Mouse (Mus musculus): ENCODE data around the gene Hoxa11. TPM values are rescaled to one million over a fixed set of nuclear protein-coding genes. Genes with fewer than 3 reads are reported as not detected.

Gene Hoxa11
- polyA plus RNA-seq, 1 experiment = not detected

DNA sequence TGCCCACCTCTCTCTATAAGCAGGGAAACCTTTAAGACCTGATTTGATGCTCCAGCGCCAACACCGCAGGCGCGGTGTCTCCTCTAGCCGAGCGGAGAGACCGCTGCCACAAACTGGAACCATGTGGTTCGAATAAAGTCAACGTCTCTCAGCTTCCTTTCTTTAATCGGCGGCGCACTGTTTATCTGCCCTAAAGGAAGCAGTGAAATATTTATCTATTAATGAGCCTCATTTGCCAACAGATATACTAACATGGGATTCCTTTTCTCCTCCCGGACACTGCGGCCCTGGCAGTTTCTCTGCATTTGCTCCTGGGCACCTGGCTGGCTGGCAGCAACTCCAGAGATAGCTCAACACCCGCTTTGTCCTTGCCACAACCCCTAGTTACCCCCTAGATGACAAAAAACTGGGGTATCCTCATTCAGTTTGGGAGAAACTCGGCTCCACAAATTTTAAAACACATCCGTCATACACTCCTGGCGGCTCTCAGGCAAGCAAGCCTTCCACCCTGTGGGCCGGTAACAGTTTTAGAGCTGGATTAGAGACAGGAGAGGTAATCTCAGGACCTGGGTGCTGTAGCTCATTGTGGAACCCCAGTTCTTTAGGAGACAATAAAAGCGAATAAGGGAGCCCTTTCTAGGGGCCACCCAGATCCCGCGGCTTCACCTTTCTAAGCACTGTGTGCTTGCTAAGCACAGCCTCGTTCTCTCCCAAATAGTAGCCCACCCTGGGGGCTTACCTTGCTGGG is 27.5 kb downstream of the Hoxa11 start:
- H3K27ac ChIP-seq (ENCODE audit: insufficient read depth, low read depth, low read length) = no peak overlapping the region
- H3K4me3 ChIP-seq (ENCODE audit: low read depth, low read length) = peak overlapping the region; percentile 56
- WGBS = 17% methylated on average over 23 of the region's 23 CpGs
- TF ChIP-seq CTCF (IDR thresholded peaks at IDR 0.05; ENCODE audit: extremely low read depth, insufficient read length, insufficient replicate concordance, low read depth, low read length) (no peak), POLR2A (IDR thresholded peaks at IDR 0.05; ENCODE audit: low read depth, low read length) (no peak)
- H3K36me3 ChIP-seq (ENCODE audit: control insufficient read depth, insufficient read depth, low read length) = no peaks in the 10 kb centered on the region
- peaks cover 86% of the 10 kb centered on the region for H3K27me3 ChIP-seq (ENCODE audit: control insufficient read depth, insufficient read depth, low read length)
- peaks cover 10% of the 10 kb centered on the region for H3K4me1 ChIP-seq (ENCODE audit: control insufficient read depth, insufficient read depth, insufficient read length, low read length)

DNA sequence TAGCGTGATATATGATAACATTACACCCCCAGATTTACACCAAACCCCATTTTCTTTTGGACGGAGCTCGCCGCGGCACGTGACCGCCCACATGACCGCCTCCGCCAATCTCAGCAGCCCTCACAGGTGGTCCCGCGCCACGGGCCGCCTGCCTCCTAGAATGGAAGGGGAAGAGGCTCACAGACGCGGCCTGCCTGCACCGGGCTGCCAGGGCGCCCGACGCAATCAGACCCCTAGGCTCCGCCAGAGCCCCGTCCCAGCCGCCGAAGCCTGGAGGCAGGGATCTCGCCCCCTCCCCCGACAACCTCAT is 28.2 kb downstream of the Hoxa11 start:
- peaks cover 16% of the 10 kb centered on the region for H3K4me1 ChIP-seq (ENCODE audit: control insufficient read depth, insufficient read depth, insufficient read length, low read length)
- H3K27me3 ChIP-seq (ENCODE audit: control insufficient read depth, insufficient read depth, low read length) = peaks cover 88% of the 10 kb centered on the region
- 2% methylated on average over 25 of the region's 25 CpGs for WGBS
- H3K4me3 ChIP-seq (ENCODE audit: low read depth, low read length) = peak overlapping the region; percentile 56
- no peaks in the 10 kb centered on the region for H3K36me3 ChIP-seq (ENCODE audit: control insufficient read depth, insufficient read depth, low read length)
- no peak overlapping the region for H3K27ac ChIP-seq (ENCODE audit: insufficient read depth, low read depth, low read length)
- TF ChIP-seq CTCF (IDR thresholded peaks at IDR 0.05; ENCODE audit: extremely low read depth, insufficient read length, insufficient replicate concordance, low read depth, low read length) (no peak), POLR2A (IDR thresholded peaks at IDR 0.05; ENCODE audit: low read depth, low read length) (peak; percentile 44)

DNA sequence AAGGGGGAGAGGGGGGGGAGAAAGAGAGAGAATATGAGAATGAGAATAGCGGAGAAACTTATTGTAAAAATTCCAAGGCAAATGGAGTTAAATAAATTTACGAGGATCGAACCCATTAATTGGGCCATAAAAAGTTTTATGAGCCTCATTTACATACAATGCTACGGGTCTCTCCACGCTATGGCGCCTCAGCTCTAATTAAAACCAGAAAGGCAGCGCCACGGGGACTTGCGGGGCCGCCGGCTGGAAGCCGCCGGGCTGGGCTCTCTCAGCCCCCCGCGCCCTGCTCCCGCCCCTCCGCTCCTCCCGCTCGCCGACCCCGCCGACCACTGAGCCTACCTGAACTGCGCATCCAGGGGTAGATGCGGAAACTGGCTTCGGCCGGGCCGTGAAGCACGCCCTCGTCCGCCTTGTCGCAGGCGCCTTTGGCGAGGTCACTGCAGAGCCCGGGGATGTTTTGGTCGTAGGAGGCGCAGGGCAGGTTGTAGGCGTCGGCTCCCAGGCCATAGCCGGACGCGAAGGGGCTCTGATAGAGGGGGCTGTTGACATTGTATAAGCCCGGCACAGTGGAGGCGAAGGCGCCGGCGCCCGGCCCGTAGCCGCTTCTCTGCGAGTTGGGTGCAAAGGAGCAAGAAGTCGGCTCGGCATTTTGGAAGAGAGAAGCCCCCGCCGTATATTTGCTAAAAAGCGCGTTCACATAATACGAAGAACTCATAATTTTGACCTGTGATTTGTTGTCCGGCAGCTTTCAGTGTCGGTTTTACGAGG is 28.7 kb downstream of the Hoxa11 start:
- no peak for TF ChIP-seq POLR2A (IDR thresholded peaks at IDR 0.05; ENCODE audit: low read depth, low read length)
- TF ChIP-seq CTCF (IDR thresholded peaks at IDR 0.05; ENCODE audit: extremely low read depth, insufficient read length, insufficient replicate concordance, low read depth, low read length) = no peak
- Histone ChIP-seq H3K27me3 (ENCODE audit: control insufficient read depth, insufficient read depth, low read length) (peaks cover 88% of the 10 kb centered on the region), H3K4me3 (ENCODE audit: low read depth, low read length) (peak overlapping the region; percentile 56), H3K27ac (ENCODE audit: insufficient read depth, low read depth, low read length) (no peak overlapping the region), H3K4me1 (ENCODE audit: control insufficient read depth, insufficient read depth, insufficient read length, low read length) (peaks cover 16% of the 10 kb centered on the region), H3K36me3 (ENCODE audit: control insufficient read depth, insufficient read depth, low read length) (no peaks in the 10 kb centered on the region)
- 3% methylated on average over 60 of the region's 60 CpGs for WGBS

DNA sequence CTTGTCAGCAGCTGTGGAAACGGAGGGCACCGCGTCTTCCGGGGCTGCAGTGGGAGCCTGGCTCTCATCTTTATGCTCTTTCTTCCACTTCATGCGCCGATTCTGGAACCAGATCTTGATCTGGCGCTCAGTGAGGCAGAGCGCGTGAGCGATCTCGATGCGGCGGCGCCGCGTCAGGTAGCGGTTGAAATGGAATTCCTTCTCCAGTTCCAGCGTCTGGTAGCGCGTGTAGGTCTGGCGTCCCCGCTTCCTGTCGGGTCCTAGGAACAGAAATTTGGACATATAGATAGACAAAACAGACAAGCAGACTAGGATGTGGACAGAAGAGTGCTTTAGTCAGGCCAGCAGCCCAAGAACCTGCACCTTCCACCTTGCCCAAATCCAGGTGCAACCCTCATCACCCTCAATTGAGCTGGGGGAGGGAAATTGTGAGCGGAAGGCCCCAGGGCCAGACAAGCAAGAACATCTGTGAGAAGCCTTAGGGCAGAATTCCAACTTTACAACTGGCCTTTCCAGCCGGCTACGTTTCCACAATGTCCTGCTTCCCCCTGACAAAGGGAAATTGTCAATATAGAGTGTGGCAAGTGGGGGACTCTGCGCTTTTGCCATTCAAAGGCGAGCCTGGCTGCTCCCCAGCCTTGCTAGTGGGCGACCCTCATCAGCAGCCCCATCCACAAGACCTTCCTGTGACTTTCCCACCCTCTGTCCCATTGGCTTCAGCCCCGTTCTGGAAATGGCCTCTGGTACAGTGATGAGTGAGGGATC is 29.7 kb downstream of the Hoxa11 start:
- no peaks in the 10 kb centered on the region for H3K36me3 ChIP-seq (ENCODE audit: control insufficient read depth, insufficient read depth, low read length)
- H3K27ac ChIP-seq (ENCODE audit: insufficient read depth, low read depth, low read length) = no peak overlapping the region
- 0 out of 2 replicates have a peak overlapping the region, but pooled peaks have one; percentile 12 for H3K4me3 ChIP-seq (ENCODE audit: low read depth, low read length)
- no peak for TF ChIP-seq CTCF (IDR thresholded peaks at IDR 0.05; ENCODE audit: extremely low read depth, insufficient read length, insufficient replicate concordance, low read depth, low read length)
- no peak for TF ChIP-seq POLR2A (IDR thresholded peaks at IDR 0.05; ENCODE audit: low read depth, low read length)
- peaks cover 87% of the 10 kb centered on the region for H3K27me3 ChIP-seq (ENCODE audit: control insufficient read depth, insufficient read depth, low read length)
- WGBS = 11% methylated on average over 30 of the region's 30 CpGs
- peaks cover 11% of the 10 kb centered on the region for H3K4me1 ChIP-seq (ENCODE audit: control insufficient read depth, insufficient read depth, insufficient read length, low read length)

DNA sequence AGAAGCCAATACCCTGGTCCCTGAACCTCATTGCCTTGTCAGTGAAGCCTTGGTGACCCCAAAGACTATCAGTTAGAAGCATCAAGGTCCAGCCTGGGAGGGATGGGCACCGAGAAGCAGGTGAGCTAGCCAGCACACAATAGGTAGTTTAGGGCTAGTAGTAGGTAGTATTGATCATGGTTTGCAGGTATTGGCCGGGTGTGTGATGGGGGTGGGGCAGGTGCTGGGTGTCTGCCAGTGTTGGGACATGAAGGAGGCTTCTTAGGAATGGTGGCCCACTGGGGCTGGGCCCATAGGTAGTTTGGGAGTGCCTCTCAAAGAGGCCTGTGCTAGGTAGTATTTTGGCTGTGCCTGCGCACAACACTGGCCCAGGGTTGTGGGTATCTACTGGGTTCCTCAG is 30.5 kb downstream of the Hoxa11 start:
- Histone ChIP-seq H3K27ac (ENCODE audit: insufficient read depth, low read depth, low read length) (no peak overlapping the region), H3K27me3 (ENCODE audit: control insufficient read depth, insufficient read depth, low read length) (peaks cover 84% of the 10 kb centered on the region), H3K4me3 (ENCODE audit: low read depth, low read length) (no peak overlapping the region), H3K36me3 (ENCODE audit: control insufficient read depth, insufficient read depth, low read length) (no peaks in the 10 kb centered on the region), H3K4me1 (ENCODE audit: control insufficient read depth, insufficient read depth, insufficient read length, low read length) (peaks cover 11% of the 10 kb centered on the region)
- no peak for TF ChIP-seq CTCF (IDR thresholded peaks at IDR 0.05; ENCODE audit: extremely low read depth, insufficient read length, insufficient replicate concordance, low read depth, low read length)
- no peak for TF ChIP-seq POLR2A (IDR thresholded peaks at IDR 0.05; ENCODE audit: low read depth, low read length)
- 35% methylated on average over 3 of the region's 3 CpGs for WGBS

DNA sequence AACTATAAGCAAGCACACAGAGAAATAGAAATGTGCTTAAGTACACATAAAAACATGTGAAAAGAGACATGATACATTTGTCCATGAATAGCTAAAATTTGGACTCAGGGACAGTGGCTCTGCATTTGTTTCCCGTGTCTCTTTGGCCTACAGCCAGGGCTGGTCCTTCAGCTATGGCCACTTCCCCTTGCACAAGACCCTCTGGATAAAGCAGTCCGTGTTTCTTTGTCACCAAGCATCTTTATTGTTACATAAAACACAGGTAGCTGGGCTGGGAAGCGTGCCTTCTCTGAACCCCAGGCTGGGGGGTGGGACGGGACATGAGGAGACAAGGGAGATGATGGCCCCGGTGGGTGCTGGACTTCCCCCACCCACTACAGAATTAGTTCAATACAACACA is 31.3 kb downstream of the Hoxa11 start:
- TF ChIP-seq CTCF (IDR thresholded peaks at IDR 0.05; ENCODE audit: extremely low read depth, insufficient read length, insufficient replicate concordance, low read depth, low read length) (no peak), POLR2A (IDR thresholded peaks at IDR 0.05; ENCODE audit: low read depth, low read length) (no peak)
- Histone ChIP-seq H3K27ac (ENCODE audit: insufficient read depth, low read depth, low read length) (no peak overlapping the region), H3K27me3 (ENCODE audit: control insufficient read depth, insufficient read depth, low read length) (peaks cover 85% of the 10 kb centered on the region), H3K4me1 (ENCODE audit: control insufficient read depth, insufficient read depth, insufficient read length, low read length) (peaks cover 11% of the 10 kb centered on the region), H3K36me3 (ENCODE audit: control insufficient read depth, insufficient read depth, low read length) (no peaks in the 10 kb centered on the region), H3K4me3 (ENCODE audit: low read depth, low read length) (no peak overlapping the region)
- 39% methylated on average over 5 of the region's 5 CpGs for WGBS
